Mouse (Mus musculus) cortical plate, adult 2 months (tissue): ENCODE measurements around the gene Efemp2. TPM values are rescaled to one million over a fixed set of nuclear protein-coding genes. Genes with fewer than 3 reads are reported as not detected.

Source experiments
- H3K27ac ChIP-seq: fragments of 200-500 bp; 2 replicates; pipeline ENCODE4 v1.5.1; 2012; ENCODE audit warnings: low read length, control low read depth, inconsistent platforms; ENCODE audit not compliant: insufficient read depth
- H3K4me1 ChIP-seq: fragments of 200-500 bp; 2 replicates; pipeline ENCODE4 v1.6.1; 2011; ENCODE audit warnings: low read length; ENCODE audit not compliant: control insufficient read depth, insufficient read depth
- H3K4me3 ChIP-seq: fragments of 200-500 bp; 2 replicates; pipeline ENCODE4 v1.5.1; 2011; ENCODE audit warnings: mild to moderate bottlenecking, low read length, control low read depth; ENCODE audit not compliant: insufficient read depth
- CTCF ChIP-seq: fragments of 200-500 bp; IDR thresholded peaks from 2 replicates; pipeline ENCODE4 v1.5.1; 2011; ENCODE audit warnings: mild to moderate bottlenecking, control low read depth, low read length; ENCODE audit not compliant: insufficient read depth; ENCODE audit errors: extremely low read depth
- POLR2A ChIP-seq: fragments of 200-500 bp; IDR thresholded peaks from 2 replicates; pipeline ENCODE4 v1.6.1; 2011; ENCODE audit warnings: mild to moderate bottlenecking, low read length, control low read depth; ENCODE audit not compliant: insufficient read depth; ENCODE audit errors: extremely low read depth
- polyA plus RNA-seq: library from polyadenylated mRNA; depleted of rRNA; stranded (reverse); fragments of >200 nt; gene quantifications from 2 replicates; pipeline ENCODE4 v1.2.3, GENCODE M21; 2012

Efemp2 gene
- polyA plus RNA-seq, 1 experiment: 24.5 TPM

- TF ChIP-seq POLR2A (peak; percentile 84), CTCF (no peak)
- Histone ChIP-seq H3K27ac (peak within 1 kb of the TSS; percentile 77), H3K4me1 (peaks cover 6% of the 10 kb centered on the region), H3K4me3 (peak within 1 kb of the TSS; percentile 80)
These were observed 13.3 kb upstream of the Efemp2 start, which contains the start of gene Fibp for GRCm38 (mm10) chr19:5460465-5460911. Gene Fibp, plus strand, starts transcription at chr19:5460615.

GRCm38 (mm10) chr19:5461411-5461810 is 12.3 kb upstream of the Efemp2 start:
- peak overlapping the region; percentile 80; the same call in 1 of the 2 replicates for H3K4me3 ChIP-seq
- TF ChIP-seq CTCF (no peak), POLR2A (no peak)
- peaks cover 6% of the 10 kb centered on the region for H3K4me1 ChIP-seq
- H3K27ac ChIP-seq: no peak overlapping the region

DNA sequence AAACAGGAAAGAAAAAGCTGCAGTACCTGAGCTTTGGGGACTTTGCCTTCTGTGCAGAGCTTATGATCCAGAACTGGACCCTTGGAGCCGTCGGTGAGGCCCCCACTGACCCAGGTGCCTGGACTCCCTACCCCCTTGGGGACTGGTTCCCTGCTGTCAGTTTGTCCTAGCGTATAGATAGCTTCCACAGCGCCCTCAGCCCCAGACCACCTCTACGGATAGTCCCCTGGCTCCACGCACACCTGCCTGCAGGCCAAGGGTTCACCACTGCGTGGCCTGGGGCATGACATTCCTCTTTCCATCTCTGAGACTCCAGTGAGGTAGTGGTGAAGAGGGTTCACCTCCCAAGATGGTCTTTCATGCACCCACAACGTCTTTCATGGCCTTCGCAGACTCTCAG is 10.5 kb upstream of the Efemp2 start:
- TF ChIP-seq CTCF (no peak), POLR2A (no peak)
- peaks cover 2% of the 10 kb centered on the region; the same call in 1 of the 2 replicates for H3K4me1 ChIP-seq
- no peak overlapping the region for H3K27ac ChIP-seq
- no peak overlapping the region for H3K4me3 ChIP-seq

DNA sequence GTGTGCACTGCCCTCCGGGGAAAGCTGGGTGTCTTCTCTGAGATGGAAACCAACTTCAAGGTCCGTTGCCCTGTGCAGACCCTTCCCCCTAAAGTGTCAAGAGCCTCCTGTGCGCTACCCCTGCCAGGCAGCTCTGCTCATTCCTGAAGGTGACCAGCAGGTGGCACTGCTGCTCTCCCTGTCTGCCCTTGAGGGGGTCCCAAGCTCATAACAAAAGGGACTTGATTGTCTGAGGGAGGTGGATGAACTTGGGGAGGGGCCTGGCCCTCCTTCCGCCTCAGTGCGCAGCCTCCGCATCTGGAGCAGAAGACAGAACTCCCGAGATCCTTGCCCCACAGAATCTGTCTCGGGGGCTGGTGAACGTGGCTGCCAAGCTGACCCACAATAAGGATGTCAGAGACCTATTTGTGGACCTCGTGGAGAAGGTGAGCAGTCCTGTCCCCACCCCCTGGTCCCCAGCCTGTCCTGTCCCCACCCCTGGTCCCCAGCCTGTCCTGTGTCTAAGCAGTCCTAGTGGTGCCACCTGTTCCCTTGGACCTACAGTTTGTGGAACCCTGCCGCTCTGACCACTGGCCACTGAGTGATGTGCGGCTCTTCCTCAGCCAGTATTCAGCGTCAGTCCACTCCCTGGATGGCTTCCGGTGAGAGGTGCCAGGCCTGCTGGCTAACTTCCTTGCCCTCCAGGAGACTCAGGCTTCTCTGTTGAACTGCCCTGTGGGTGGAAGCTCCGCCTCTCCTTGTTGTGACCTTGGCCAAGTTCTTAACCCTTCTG is 9.8 kb upstream of the Efemp2 start:
- Histone ChIP-seq H3K27ac (no peak overlapping the region), H3K4me3 (peak overlapping the region; percentile 12), H3K4me1 (no peaks in the 10 kb centered on the region)
- TF ChIP-seq POLR2A (no peak), CTCF (peak; percentile 75)

DNA sequence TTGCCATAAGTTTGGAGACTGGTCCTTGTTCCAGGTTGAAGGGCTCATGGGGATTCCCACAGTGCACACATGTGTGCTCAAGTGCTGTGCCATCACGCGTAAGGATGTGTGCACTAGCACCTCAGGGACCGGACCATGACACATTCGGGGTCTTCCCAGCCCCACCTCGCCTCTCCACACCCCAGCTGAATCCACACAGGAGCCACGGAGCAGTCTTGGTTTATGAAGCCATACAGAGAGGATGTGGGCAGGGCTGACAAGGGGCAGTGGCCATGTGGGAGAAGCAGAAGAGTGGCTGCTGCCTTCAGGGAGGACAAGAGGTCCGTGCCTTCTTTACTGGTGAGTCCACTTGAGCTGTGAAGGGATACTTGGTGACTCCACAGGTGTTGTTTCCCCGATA is 8.7 kb upstream of the Efemp2 start:
- TF ChIP-seq CTCF: no peak
- no peak for TF ChIP-seq POLR2A
- no peak overlapping the region for H3K4me3 ChIP-seq
- H3K27ac ChIP-seq: no peak overlapping the region
- no peaks in the 10 kb centered on the region for H3K4me1 ChIP-seq

GRCm38 (mm10) chr19:5466916-5467500 is 6.7 kb upstream of the Efemp2 start:
- no peak overlapping the region for H3K4me3 ChIP-seq
- H3K27ac ChIP-seq: no peak overlapping the region
- no peaks in the 10 kb centered on the region for H3K4me1 ChIP-seq
- TF ChIP-seq CTCF (no peak), POLR2A (no peak)

- Histone ChIP-seq H3K4me3 (no peak within 1 kb of the TSS), H3K27ac (no peak within 1 kb of the TSS), H3K4me1 (no peaks in the 10 kb centered on the region)
- TF ChIP-seq POLR2A (no peak), CTCF (no peak)
These were observed 5.4 kb upstream of the Efemp2 start, which contains the start of gene Ctsw for GRCm38 (mm10) chr19:5468374-5468773. Gene Ctsw, minus strand, starts transcription at chr19:5468507.

- TF ChIP-seq CTCF (no peak), POLR2A (no peak)
- H3K4me3 ChIP-seq: no peak overlapping the region
- no peak overlapping the region for H3K27ac ChIP-seq
- H3K4me1 ChIP-seq: no peaks in the 10 kb centered on the region
These were observed 1.9 kb upstream of the Efemp2 start for GRCm38 (mm10) chr19:5471846-5472245.

GRCm38 (mm10) chr19:5472857-5473256 is 897 bp upstream of the Efemp2 start:
- no peak overlapping the region for H3K4me3 ChIP-seq
- TF ChIP-seq CTCF (no peak), POLR2A (no peak)
- peaks cover 3% of the 10 kb centered on the region; the same call in 1 of the 2 replicates for H3K4me1 ChIP-seq
- H3K27ac ChIP-seq: no peak overlapping the region
